Mouse (Mus musculus) liver, postnatal 0 days (tissue): ENCODE results near the gene Plxdc2.

Source experiments
- CTCF ChIP-seq: sonication (generic); IDR thresholded peaks from 2 replicates; pipeline ENCODE4 v1.5.1; 2016; ENCODE audit warnings: antibody characterized with exemption, low read depth
- EP300 ChIP-seq: IDR thresholded peaks from 2 replicates; pipeline ENCODE4 v1.6.1; 2016; ENCODE audit warnings: antibody characterized with exemption, low read depth, mild to moderate bottlenecking

DNA sequence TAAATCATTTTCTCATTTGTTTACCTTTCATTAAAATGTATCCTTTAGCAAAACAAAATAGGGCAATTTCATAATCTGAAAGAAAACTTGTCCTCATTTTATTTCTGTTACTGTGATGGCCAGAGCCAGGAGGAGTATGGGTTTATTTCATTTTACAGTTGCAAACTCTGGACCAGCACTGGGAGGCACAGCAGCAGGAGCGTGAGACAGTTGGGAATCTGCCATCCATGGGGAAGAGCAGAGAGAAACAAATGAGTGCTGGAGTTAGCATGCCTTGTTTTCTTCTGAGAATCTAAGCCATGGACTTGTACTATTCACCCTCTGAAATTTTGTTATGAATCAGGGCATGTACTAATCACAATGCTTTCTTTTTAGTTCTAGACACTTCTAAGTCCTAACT is 328.4 kb downstream of the Plxdc2 start:
- TF ChIP-seq CTCF, result no peak
- TF ChIP-seq EP300, result no peak
